Mouse (Mus musculus) thymus, adult 2 months (tissue): ENCODE results near the gene Yeats2. TPM values are rescaled to one million over a fixed set of nuclear protein-coding genes. Genes with fewer than 3 reads are reported as not detected.
A peak's percentile ranks its signal among the peaks of the same experiment; 100 is the strongest.

Source experiments
- DNase-seq: peaks from one replicate; pipeline ENCODE4 v3.0.0; 2021
- H3K27ac ChIP-seq: fragments of 200-500 bp; 2 replicates; pipeline ENCODE4 v1.5.1; 2012; ENCODE audit warnings: low read length, control low read depth; ENCODE audit not compliant: control insufficient read depth, insufficient read depth
- H3K27me3 ChIP-seq: fragments of 200-500 bp; 2 replicates; pipeline ENCODE4 v1.6.1; 2012; ENCODE audit warnings: mild to moderate bottlenecking, low read length, moderate library complexity, mixed read lengths; ENCODE audit not compliant: control insufficient read depth, insufficient read depth
- H3K36me3 ChIP-seq: fragments of 200-500 bp; 2 replicates; pipeline ENCODE4 v1.6.1; 2012; ENCODE audit warnings: mild to moderate bottlenecking, low read length, moderate library complexity; ENCODE audit not compliant: control insufficient read depth, insufficient read depth
- H3K4me1 ChIP-seq: fragments of 200-500 bp; replicated peaks from 2 replicates; pipeline ENCODE4 v1.6.1; 2012; ENCODE audit warnings: low read length; ENCODE audit not compliant: control insufficient read depth, insufficient read depth
- H3K4me3 ChIP-seq: fragments of 200-500 bp; 2 replicates; pipeline ENCODE4 v1.5.1; 2012; ENCODE audit warnings: mild to moderate bottlenecking, low read length, control low read depth, moderate library complexity; ENCODE audit not compliant: control insufficient read depth, insufficient read depth
- CTCF ChIP-seq: fragments of 200-500 bp; IDR thresholded peaks from 2 replicates; pipeline ENCODE4 v1.5.1; 2012; ENCODE audit warnings: mild to moderate bottlenecking, control low read depth, low read length, moderate library complexity, borderline replicate concordance; ENCODE audit not compliant: control insufficient read depth, poor library complexity, insufficient read depth; ENCODE audit errors: extremely low read depth
- POLR2A ChIP-seq: fragments of 200-500 bp; IDR thresholded peaks from 2 replicates; pipeline ENCODE4 v1.6.1; 2012; ENCODE audit warnings: mild to moderate bottlenecking, low read length, control low read depth, moderate library complexity; ENCODE audit not compliant: control insufficient read depth, poor library complexity, insufficient read depth; ENCODE audit errors: extremely low read depth
- WGBS: fragments of 180-500 bp; shearing (Covaris S2); methylation state at CpG from one replicate; pipeline ENCODE4 v1.1.7; 2018; 5-methylcytosine and 5-hydroxymethylcytosine counted together
- polyA plus RNA-seq: library from polyadenylated mRNA; depleted of rRNA; stranded (reverse); fragments of >200 nt; gene quantifications from 2 replicates; pipeline ENCODE4 v1.2.3, GENCODE M21; 2012

Yeats2 gene
- polyA plus RNA-seq, 1 experiment = 55.3 TPM

GRCm38 (mm10) chr16:20191161-20191882, 50.5 kb downstream of the Yeats2 start:
- H3K4me3 ChIP-seq = no peak overlapping the region
- WGBS = 34% methylated on average over 3 of the region's 3 CpGs
- H3K27me3 ChIP-seq = no peaks in the 10 kb centered on the region
- DNase-seq = no peak
- H3K4me1 ChIP-seq = no peaks in the 10 kb centered on the region
- TF ChIP-seq CTCF (no peak), POLR2A (no peak)
- peaks cover 57% of the 10 kb centered on the region for H3K36me3 ChIP-seq
- no peak overlapping the region for H3K27ac ChIP-seq

- no peaks in the 10 kb centered on the region for H3K27me3 ChIP-seq
- H3K4me3 ChIP-seq = no peak overlapping the region
- peaks cover 52% of the 10 kb centered on the region for H3K36me3 ChIP-seq
- TF ChIP-seq CTCF (no peak), POLR2A (no peak)
- DNase-seq = no peak
- H3K27ac ChIP-seq = no peak overlapping the region
- no peaks in the 10 kb centered on the region for H3K4me1 ChIP-seq
Observed at GRCm38 (mm10) chr16:20192043-20192442, 51.2 kb downstream of the Yeats2 start.

GRCm38 (mm10) chr16:20195546-20195945, 54.7 kb downstream of the Yeats2 start:
- Histone ChIP-seq H3K27ac (no peak overlapping the region), H3K4me1 (no peaks in the 10 kb centered on the region), H3K27me3 (no peaks in the 10 kb centered on the region), H3K36me3 (peaks cover 28% of the 10 kb centered on the region), H3K4me3 (no peak overlapping the region)
- 94% methylated on average over 3 of the region's 3 CpGs for WGBS
- TF ChIP-seq CTCF = no peak
- no peak for TF ChIP-seq POLR2A
- peak; percentile 16 for DNase-seq

- no peaks in the 10 kb centered on the region for H3K27me3 ChIP-seq
- 99% methylated on average over 5 of the region's 5 CpGs for WGBS
- H3K4me1 ChIP-seq = no peaks in the 10 kb centered on the region
- no peak overlapping the region for H3K27ac ChIP-seq
- no peak for DNase-seq
- H3K36me3 ChIP-seq = peaks cover 20% of the 10 kb centered on the region
- no peak overlapping the region for H3K4me3 ChIP-seq
- TF ChIP-seq POLR2A (no peak), CTCF (no peak)
Observed at GRCm38 (mm10) chr16:20196962-20197361, 56.1 kb downstream of the Yeats2 start.

GRCm38 (mm10) chr16:20199501-20200201, 58.8 kb downstream of the Yeats2 start:
- WGBS = 91% methylated on average over 5 of the region's 5 CpGs
- Histone ChIP-seq H3K36me3 (peaks cover 7% of the 10 kb centered on the region), H3K27me3 (no peaks in the 10 kb centered on the region), H3K4me1 (no peaks in the 10 kb centered on the region), H3K27ac (no peak overlapping the region), H3K4me3 (no peak overlapping the region)
- no peak for DNase-seq
- TF ChIP-seq CTCF (no peak), POLR2A (no peak)

GRCm38 (mm10) chr16:20213591-20214226, 72.8 kb downstream of the Yeats2 start:
- Histone ChIP-seq H3K27me3 (no peaks in the 10 kb centered on the region), H3K4me3 (no peak overlapping the region), H3K4me1 (no peaks in the 10 kb centered on the region), H3K36me3 (peaks cover 46% of the 10 kb centered on the region), H3K27ac (no peak overlapping the region)
- TF ChIP-seq CTCF (no peak), POLR2A (no peak)
- WGBS = 88% methylated on average over 3 of the region's 3 CpGs
- DNase-seq = peak; percentile 46
